Mouse (Mus musculus): ENCODE results near the gene Rgs1.

- TF ChIP-seq CTCF (conservative IDR thresholded peaks at IDR 0.05; ENCODE audit: low read length) (peak; percentile 69), POU5F1 (IDR thresholded peaks at IDR 0.05; ENCODE audit: borderline replicate concordance, low read length) (no peak)
These were observed 51.4 kb downstream of the Rgs1 start for GRCm38 (mm10) chr1:144197684-144198083.
